ENCODE assay signal across 35 mouse cellular contexts in genomic region chr6:90358142-90358541, GRCm38 (mm10). TPM values are rescaled to one million over a fixed set of nuclear protein-coding genes. Genes with fewer than 3 reads are reported as not detected.
DNase-seq lines count a peak whose midpoint lies in the region; ATAC-seq lines count a peak whose summit lies in the region.
"Had no signal": no experiment of that assay in that cellular context is flagged by ENCODE, and none has a peak within 500 bp of the region (broad histone marks: within the 10 kb centered on the region; RNA-seq: fewer than 3 reads in every experiment).

No protein-coding gene starts in this region.

- H3K36me3 ChIP-seq in stomach, embryonic 15.5 days = no peaks in the 10 kb centered on the region
- no peaks in the 10 kb centered on the region for H3K36me3 ChIP-seq in midbrain, embryonic 11.5 days (ENCODE audit: control insufficient read depth, insufficient read depth, low read length)
- H3K36me3 ChIP-seq: forebrain, embryonic 12.5 days; midbrain, embryonic 13.5 days; neural tube, embryonic 13.5 days had no signal

- no peaks in the 10 kb centered on the region for H3K27me3 ChIP-seq in stomach, embryonic 15.5 days (replicated peaks)
- no peaks in the 10 kb centered on the region for H3K27me3 ChIP-seq in midbrain, embryonic 11.5 days (ENCODE audit: control insufficient read depth, insufficient read depth, low read length)
- H3K27me3 ChIP-seq: forebrain, embryonic 12.5 days; midbrain, embryonic 13.5 days; neural tube, embryonic 13.5 days had no signal

- peaks cover 16% of the 10 kb centered on the region; the same call in 1 of the 2 replicates for H3K4me1 ChIP-seq in stomach, embryonic 15.5 days
- no peaks in the 10 kb centered on the region for H3K4me1 ChIP-seq in midbrain, embryonic 11.5 days (ENCODE audit: control insufficient read depth, insufficient read depth, low read length)

- peak overlapping the region; percentile 0; the same call in 1 of the 2 replicates for H3K27ac ChIP-seq in stomach, embryonic 15.5 days
- no peak overlapping the region for H3K27ac ChIP-seq in midbrain, embryonic 11.5 days (ENCODE audit: low read depth, low read length)
- H3K27ac ChIP-seq: forebrain, embryonic 12.5 days; hindbrain, embryonic 14.5 days; midbrain, embryonic 13.5 days; neural tube, embryonic 13.5 days had no signal

- ATAC-seq in stomach, embryonic 15.5 days (ENCODE audit: insufficient read depth, low FRiP score, low read depth) = no peak
- no peak for ATAC-seq in midbrain, embryonic 11.5 days (ENCODE audit: low FRiP score)
- ATAC-seq: CD4-positive, CD25-positive, alpha-beta regulatory T cell, adult 4 months; forebrain, postnatal 0 days; midbrain, embryonic 13.5 days had no signal

- DNase-seq in heart, postnatal 10 days = peak; percentile 9 to 20
- no peak for DNase-seq in heart, postnatal 14 days
- DNase-seq in kidney, postnatal 4 days = peak; percentile 24 to 45
- DNase-seq in kidney, postnatal 25 days = no peak
- peak; percentile 89 for DNase-seq in NIH3T3 (ENCODE audit: low read depth)
- DNase-seq in midbrain, embryonic 11.5 days (ENCODE audit: low spot score, missing footprints) = no peak
- DNase-seq in cerebellum, adult 11 months = no peak
- DNase-seq: adrenal gland, postnatal 25 days; cerebellum, adult 18-20 months; cerebellum, postnatal 10 days; forebrain, postnatal 0 days; gastrocnemius, postnatal 25 days; heart, adult 18-20 months; kidney, adult 8-10 months; layer of hippocampus, postnatal 36 days; lung, postnatal 4 days; thymus, adult 18-20 months; thymus, postnatal 25 days had no signal

- WGBS in stomach, embryonic 15.5 days = 51% methylated on average over 5 of the region's 5 CpGs
- WGBS in midbrain, embryonic 11.5 days = 77% methylated on average over 5 of the region's 5 CpGs

- no peak overlapping the region for H3K4me3 ChIP-seq in stomach, embryonic 15.5 days (replicated peaks)
- no peak overlapping the region for H3K4me3 ChIP-seq in midbrain, embryonic 11.5 days (ENCODE audit: low read depth, low read length)
- H3K4me3 ChIP-seq: forebrain, embryonic 12.5 days; megakaryocyte, embryonic 14.5 days; midbrain, embryonic 13.5 days; neural tube, embryonic 13.5 days had no signal

- H3K9ac ChIP-seq in stomach, embryonic 15.5 days = no peak overlapping the region
- no peak overlapping the region for H3K9ac ChIP-seq in midbrain, embryonic 11.5 days (ENCODE audit: low read length)
- H3K9ac ChIP-seq: forebrain, embryonic 12.5 days; forebrain, postnatal 0 days; hindbrain, embryonic 14.5 days; midbrain, embryonic 13.5 days; neural tube, embryonic 13.5 days had no signal

- intact Hi-C loops in heart, postnatal 10 days (cut with DNase I) = no loop called here
- intact Hi-C loops in heart, postnatal 14 days (cut with DNase I) = no loop called here

- no peaks in the 10 kb centered on the region for H3K9me3 ChIP-seq in stomach, embryonic 15.5 days
- no peaks in the 10 kb centered on the region for H3K9me3 ChIP-seq in midbrain, embryonic 11.5 days (ENCODE audit: control insufficient read depth, low read length)
- H3K9me3 ChIP-seq: forebrain, embryonic 12.5 days; megakaryocyte, embryonic 14.5 days; midbrain, embryonic 13.5 days; neural tube, embryonic 13.5 days had no signal

- H3K4me2 ChIP-seq in stomach, embryonic 15.5 days = no peak overlapping the region
- H3K4me2 ChIP-seq in midbrain, embryonic 11.5 days = no peak overlapping the region
- H3K4me2 ChIP-seq: forebrain, embryonic 12.5 days; heart, embryonic 11.5 days; hindbrain, embryonic 14.5 days; midbrain, embryonic 13.5 days; neural tube, embryonic 13.5 days had no signal

RNA-seq across cellular contexts. Expression of gene Zxdc, which starts 11.2 kb away (rescaled TPM):
- 10 to 100 TPM; 15.7 to 18.0 TPM for total RNA-seq in heart, postnatal 10 days (2021)
- 10 to 100 TPM; 15.8 to 16.3 TPM for total RNA-seq in heart, postnatal 14 days (2021)
- 7.7 and 7.9 TPM in 2 replicates for polyA plus RNA-seq in stomach, embryonic 15.5 days (2015; fragmentation: Nextera tagmentation; extraction: Ambion mirVana)
- 9.6 and 10.3 TPM in 2 replicates for polyA plus RNA-seq in midbrain, embryonic 11.5 days (2014; fragmentation: Nextera tagmentation; extraction: Ambion mirVana)

RNA-seq across cellular contexts. Expression of gene Uroc1, which starts 25.1 kb away (rescaled TPM):
- total RNA-seq in heart, postnatal 10 days (2021) = not detected
- total RNA-seq in heart, postnatal 14 days (2021) = not detected
- 0.46 and 1.2 TPM in 2 replicates for polyA plus RNA-seq in stomach, embryonic 15.5 days (2015; fragmentation: Nextera tagmentation; extraction: Ambion mirVana)
- polyA plus RNA-seq in midbrain, embryonic 11.5 days (2014; fragmentation: Nextera tagmentation; extraction: Ambion mirVana) = not detected in 2 replicates
- total RNA-seq: common myeloid progenitor, adult 5-6 weeks; forebrain, postnatal 0 days; gastrocnemius, postnatal 25 days; heart, adult 18-20 months; hematopoietic stem cell, adult 5-6 weeks; layer of hippocampus, postnatal 36 days; left cerebral cortex, postnatal 10 days had no signal
- polyA plus RNA-seq: CD4-positive, CD25-positive, alpha-beta regulatory T cell, adult 4 months; forebrain, embryonic 12.5 days; forebrain, postnatal 0 days; heart, embryonic 11.5 days; hindbrain, embryonic 14.5 days; large intestine, adult 2 months; midbrain, embryonic 13.5 days; neural tube, embryonic 13.5 days had no signal

RNA-seq across cellular contexts. Expression of gene Chst13, which starts 33.2 kb away (rescaled TPM):
- not detected for total RNA-seq in heart, postnatal 10 days (2021)
- total RNA-seq in heart, postnatal 14 days (2021) = under 1 TPM in 1 of 2 experiments, not detected in 1; 0.12 TPM
- polyA plus RNA-seq in stomach, embryonic 15.5 days (2015; fragmentation: Nextera tagmentation; extraction: Ambion mirVana) = 0.94 and 1.7 TPM in 2 replicates
- not detected in 2 replicates for polyA plus RNA-seq in midbrain, embryonic 11.5 days (2014; fragmentation: Nextera tagmentation; extraction: Ambion mirVana)
- total RNA-seq: adrenal gland, postnatal 25 days; common myeloid progenitor, adult 5-6 weeks; forebrain, postnatal 0 days; heart, adult 18-20 months; hematopoietic stem cell, adult 5-6 weeks; layer of hippocampus, postnatal 36 days; left cerebral cortex, postnatal 10 days had no signal
- polyA plus RNA-seq: CD4-positive, CD25-positive, alpha-beta regulatory T cell, adult 4 months; forebrain, embryonic 12.5 days; forebrain, postnatal 0 days; heart, embryonic 16.5 days; hindbrain, embryonic 14.5 days; limb, embryonic 11.5 days; midbrain, embryonic 13.5 days had no signal

RNA-seq across cellular contexts. Expression of gene BC048671, which starts 57.1 kb away (rescaled TPM):
- total RNA-seq in heart, postnatal 10 days (2021) = not detected
- total RNA-seq in heart, postnatal 14 days (2021) = not detected
- polyA plus RNA-seq in stomach, embryonic 15.5 days (2015; fragmentation: Nextera tagmentation; extraction: Ambion mirVana) = not detected in 2 replicates
- not detected in 2 replicates for polyA plus RNA-seq in midbrain, embryonic 11.5 days (2014; fragmentation: Nextera tagmentation; extraction: Ambion mirVana)
- total RNA-seq: adrenal gland, postnatal 25 days; common myeloid progenitor, adult 5-6 weeks; forebrain, postnatal 0 days; gastrocnemius, postnatal 25 days; heart, adult 18-20 months; hematopoietic stem cell, adult 5-6 weeks; layer of hippocampus, postnatal 36 days; left cerebral cortex, postnatal 10 days; liver, adult 2 months had no signal
- polyA plus RNA-seq: CD4-positive, CD25-positive, alpha-beta regulatory T cell, adult 4 months; embryonic facial prominence, embryonic 14.5 days; forebrain, embryonic 12.5 days; forebrain, postnatal 0 days; heart, embryonic 11.5 days; heart, embryonic 16.5 days; hindbrain, embryonic 14.5 days; large intestine, adult 2 months; limb, embryonic 11.5 days; liver, adult 2 months; lung, embryonic 16.5 days; midbrain, embryonic 13.5 days; neural tube, embryonic 13.5 days had no signal

Comparison
In these comparisons a context has a peak if more than half of its experiments do, and no peak if none do; other contexts are left out.
1. DNase-seq: peak in heart, postnatal 10 days (2 of 2), kidney, postnatal 4 days (2 of 2) and NIH3T3 (single experiment); none in heart, postnatal 14 days (0 of 2), kidney, postnatal 25 days (0 of 2), midbrain, embryonic 11.5 days (single experiment) and cerebellum, adult 11 months (single experiment).